Mouse (Mus musculus): ENCODE measurements around the gene Frs2. TPM values are rescaled to one million over a fixed set of nuclear protein-coding genes. Genes with fewer than 3 reads are reported as not detected.
A peak's percentile ranks its signal among the peaks of the same experiment; 100 is the strongest.
"Not testable (repeated sequence)": the region's sequence is repeated elsewhere in the genome, so short reads cannot be mapped to it uniquely, and the experiment has no call there.

The Frs2 gene
- polyA plus RNA-seq, 1 experiment from 2014 or later: 17.4 TPM

DNA sequence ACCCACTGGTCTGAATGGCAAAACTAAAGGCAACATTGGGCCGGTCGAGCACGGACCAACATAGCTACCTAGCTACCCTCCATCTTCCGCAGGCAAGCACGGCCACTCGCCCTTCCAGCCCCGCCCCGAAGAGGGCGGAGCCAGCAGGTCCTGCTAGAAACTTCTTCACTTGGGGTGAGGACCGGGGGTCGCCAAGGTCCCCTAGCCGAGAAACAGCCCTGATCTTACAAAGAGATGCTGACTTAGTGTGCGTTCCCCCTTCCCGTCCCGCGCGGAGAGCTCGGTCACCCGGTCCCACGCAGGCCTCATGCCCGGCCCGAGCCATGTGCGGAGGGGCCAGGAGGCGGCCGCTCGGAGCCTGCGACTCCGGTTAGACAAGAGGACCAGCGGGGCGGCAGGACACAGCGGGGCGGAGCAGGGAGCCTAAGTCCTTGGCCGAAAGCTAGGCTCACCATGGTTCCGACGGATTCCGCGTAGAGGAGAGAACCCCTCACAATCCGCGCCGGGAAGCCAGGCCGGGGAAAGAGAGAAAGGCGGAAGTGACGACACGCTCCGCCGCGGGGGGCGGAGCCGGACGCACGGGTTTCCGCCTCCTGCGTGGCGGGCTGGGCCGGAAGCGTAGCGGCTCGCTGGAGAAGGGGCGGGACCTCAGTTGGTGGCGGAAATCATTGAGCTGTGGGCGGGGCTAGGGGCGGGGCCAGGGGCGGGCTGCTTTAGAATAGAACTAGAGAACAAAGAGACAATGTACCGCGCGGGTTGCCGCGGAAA lies 84.9 kb downstream of the Frs2 start, which contains the start of gene Cct2:
Gene Cct2, minus strand, starts transcription at position 561 of the 768 bp plus-strand sequence.
- peaks cover 37% of the 10 kb centered on the region for H3K36me3 ChIP-seq
- H3K9ac ChIP-seq: peak within 1 kb of the TSS; percentile 75
- H3K4me1 ChIP-seq: peaks cover 22% of the 10 kb centered on the region; the same call in 1 of the 2 replicates
- peak within 1 kb of the TSS; percentile 97 for H3K4me3 ChIP-seq
- H3K27me3 ChIP-seq: no peaks in the 10 kb centered on the region
- peak within 1 kb of the TSS; percentile 69 for H3K4me2 ChIP-seq
- H3K9me3 ChIP-seq: no peaks in the 10 kb centered on the region
- peak; percentile 93 for ATAC-seq (ENCODE audit: borderline replicate concordance, extremely low read depth, low FRiP score, low TSS enrichment)
- WGBS: under 1% methylated on average over 68 of the region's 68 CpGs
- H3K27ac ChIP-seq: peak within 1 kb of the TSS; percentile 89

DNA sequence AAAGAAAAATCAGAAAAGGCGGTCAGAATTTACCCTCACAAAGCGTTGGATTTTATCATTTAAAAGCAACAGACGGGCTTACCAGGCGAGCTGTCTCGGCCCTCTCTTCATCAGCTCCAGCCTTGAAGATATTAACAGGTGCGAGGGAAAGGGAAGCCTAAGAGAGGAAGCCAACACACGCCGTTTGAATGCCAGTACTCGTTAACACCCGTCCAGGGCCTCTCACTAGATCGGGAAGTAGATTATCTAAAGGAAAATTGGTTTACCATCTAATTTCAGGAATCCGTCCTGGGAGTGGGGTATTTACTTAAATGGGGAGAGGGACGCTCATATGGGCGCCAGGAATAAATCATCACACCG lies 85.5 kb downstream of the Frs2 start:
- WGBS: 2% methylated on average over 15 of the region's 15 CpGs
- Histone ChIP-seq H3K4me2 (peak overlapping the region; percentile 69), H3K36me3 (peaks cover 41% of the 10 kb centered on the region), H3K9me3 (no peaks in the 10 kb centered on the region), H3K9ac (peak overlapping the region; percentile 75), H3K27me3 (no peaks in the 10 kb centered on the region), H3K27ac (no peak overlapping the region; the same call in 1 of the 2 replicates), H3K4me3 (peak overlapping the region; percentile 97), H3K4me1 (peaks cover 22% of the 10 kb centered on the region; the same call in 1 of the 2 replicates)
- ATAC-seq (ENCODE audit: borderline replicate concordance, extremely low read depth, low FRiP score, low TSS enrichment): no peak

DNA sequence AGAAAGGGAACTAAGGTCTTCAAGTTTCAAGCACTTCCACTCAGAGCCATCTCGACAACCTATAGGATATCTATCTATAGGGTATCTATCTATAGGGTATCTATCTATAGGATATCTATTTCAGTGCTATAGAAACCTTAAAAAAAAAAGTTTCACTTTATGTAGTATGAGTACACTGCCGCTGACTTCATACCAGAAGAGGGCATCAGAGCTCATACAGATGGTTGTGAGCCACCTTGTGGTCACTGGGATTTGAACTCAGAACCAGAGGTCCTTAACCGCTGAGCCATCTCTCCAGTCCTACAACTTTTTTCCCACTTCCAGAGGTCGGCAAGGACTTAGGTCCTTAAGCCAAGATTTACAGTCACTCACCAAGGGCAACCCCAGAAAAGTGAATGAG lies 92.7 kb downstream of the Frs2 start:
- H3K36me3 ChIP-seq: peaks cover 95% of the 10 kb centered on the region
- peaks cover 10% of the 10 kb centered on the region; the same call in 1 of the 2 replicates for H3K4me1 ChIP-seq
- H3K4me3 ChIP-seq: no peak overlapping the region
- 88% methylated on average over 4 of the region's 4 CpGs for WGBS
- no peaks in the 10 kb centered on the region for H3K9me3 ChIP-seq
- H3K4me2 ChIP-seq: no peak overlapping the region
- no peak for ATAC-seq (ENCODE audit: borderline replicate concordance, extremely low read depth, low FRiP score, low TSS enrichment)
- H3K27me3 ChIP-seq: no peaks in the 10 kb centered on the region
- no peak overlapping the region for H3K27ac ChIP-seq
- no peak overlapping the region for H3K9ac ChIP-seq

- no peak overlapping the region for H3K9ac ChIP-seq
- H3K36me3 ChIP-seq: peaks cover 60% of the 10 kb centered on the region
- 0 out of 2 replicates have a peak, but pooled peaks cover 10% of the 10 kb centered on the region for H3K27me3 ChIP-seq
- H3K4me1 ChIP-seq: peaks cover 17% of the 10 kb centered on the region
- H3K4me2 ChIP-seq: no peak overlapping the region
- H3K27ac ChIP-seq: no peak overlapping the region
- no peaks in the 10 kb centered on the region for H3K9me3 ChIP-seq
- H3K4me3 ChIP-seq: no peak overlapping the region
- no peak for ATAC-seq (ENCODE audit: borderline replicate concordance, extremely low read depth, low FRiP score, low TSS enrichment)
- WGBS: 65% methylated on average over 4 of the region's 4 CpGs
Observed at GRCm38 (mm10) chr10:117049961-117050597, 98.3 kb downstream of the Frs2 start.

GRCm38 (mm10) chr10:117049253-117049652 lies 99.1 kb downstream of the Frs2 start:
- Histone ChIP-seq H3K9me3 (no peaks in the 10 kb centered on the region), H3K27me3 (0 out of 2 replicates have a peak, but pooled peaks cover 10% of the 10 kb centered on the region), H3K4me3 (no peak overlapping the region), H3K4me2 (no peak overlapping the region), H3K9ac (no peak overlapping the region), H3K36me3 (peaks cover 52% of the 10 kb centered on the region), H3K4me1 (peaks cover 18% of the 10 kb centered on the region), H3K27ac (no peak overlapping the region)
- ATAC-seq (ENCODE audit: borderline replicate concordance, extremely low read depth, low FRiP score, low TSS enrichment): no peak
- WGBS: 83% methylated on average over 4 of the region's 4 CpGs

- H3K27ac ChIP-seq: no peak within 1 kb of the TSS
- H3K4me1 ChIP-seq: peaks cover 24% of the 10 kb centered on the region
- H3K36me3 ChIP-seq: peaks cover 15% of the 10 kb centered on the region
- peak; percentile 33; the same call in 1 of the 2 replicates for ATAC-seq (ENCODE audit: borderline replicate concordance, extremely low read depth, low FRiP score, low TSS enrichment)
- peak within 1 kb of the TSS; percentile 16 for H3K4me3 ChIP-seq
- H3K9me3 ChIP-seq: no peaks in the 10 kb centered on the region
- 24% methylated on average over 40 of the region's 40 CpGs for WGBS
- 0 out of 2 replicates have a peak, but pooled peaks cover 10% of the 10 kb centered on the region for H3K27me3 ChIP-seq
- peak within 1 kb of the TSS; percentile 4 for H3K9ac ChIP-seq
- H3K4me2 ChIP-seq: peak within 1 kb of the TSS; percentile 44
Observed at GRCm38 (mm10) chr10:117045175-117046056, 102.9 kb downstream of the Frs2 start, which contains the start of gene Lrrc10. Lrrc10 (plus strand) TSS chr10:117045341.

GRCm38 (mm10) chr10:117043497-117044166 lies 104.7 kb downstream of the Frs2 start:
- not testable (repeated sequence) for H3K9me3 ChIP-seq, H3K36me3 ChIP-seq, H3K9ac ChIP-seq, H3K27ac ChIP-seq
- 22% methylated on average over 16 of the region's 16 CpGs for WGBS
- Histone ChIP-seq H3K4me3 (0 out of 2 replicates have a peak overlapping the region, but pooled peaks have one; percentile 2), H3K4me1 (peaks cover 24% of the 10 kb centered on the region), H3K4me2 (peak overlapping the region; percentile 39), H3K27me3 (0 out of 2 replicates have a peak, but pooled peaks cover 10% of the 10 kb centered on the region)
- ATAC-seq (ENCODE audit: borderline replicate concordance, extremely low read depth, low FRiP score, low TSS enrichment): peak; percentile 56; the same call in 1 of the 2 replicates

DNA sequence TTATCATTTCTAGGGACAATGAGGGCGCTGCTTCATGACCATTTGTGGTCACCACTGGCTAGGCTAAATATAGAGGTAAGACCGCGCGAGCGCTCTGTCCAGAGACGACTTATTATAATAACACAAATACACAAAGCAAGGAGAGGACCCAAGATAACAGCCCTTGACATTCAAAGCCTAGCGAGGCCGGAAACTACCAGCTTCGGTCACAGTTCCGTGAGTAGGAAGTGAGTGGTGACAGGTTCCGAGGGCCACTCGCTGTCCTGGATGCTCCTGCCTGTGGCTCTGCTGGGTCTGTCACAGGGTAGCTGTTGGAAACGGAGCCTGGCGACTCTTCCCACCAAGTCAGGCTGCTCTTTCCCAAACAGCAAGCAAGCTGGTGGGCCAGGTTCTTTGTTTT lies 106.0 kb downstream of the Frs2 start:
- H3K27ac ChIP-seq: no peak overlapping the region
- no peak for ATAC-seq (ENCODE audit: borderline replicate concordance, extremely low read depth, low FRiP score, low TSS enrichment)
- H3K27me3 ChIP-seq: 0 out of 2 replicates have a peak, but pooled peaks cover 10% of the 10 kb centered on the region
- no peak overlapping the region for H3K9ac ChIP-seq
- WGBS: 42% methylated on average over 14 of the region's 14 CpGs
- H3K4me1 ChIP-seq: peaks cover 24% of the 10 kb centered on the region
- H3K4me2 ChIP-seq: peak overlapping the region; percentile 11; the same call in 1 of the 2 replicates
- H3K9me3 ChIP-seq: no peaks in the 10 kb centered on the region
- H3K4me3 ChIP-seq: no peak overlapping the region
- H3K36me3 ChIP-seq: no peaks in the 10 kb centered on the region

- 58% methylated on average over 6 of the region's 6 CpGs for WGBS
- ATAC-seq (ENCODE audit: borderline replicate concordance, extremely low read depth, low FRiP score, low TSS enrichment): no peak
- H3K4me1 ChIP-seq: peaks cover 10% of the 10 kb centered on the region
Observed at GRCm38 (mm10) chr10:117040355-117040754, 108.0 kb downstream of the Frs2 start.

DNA sequence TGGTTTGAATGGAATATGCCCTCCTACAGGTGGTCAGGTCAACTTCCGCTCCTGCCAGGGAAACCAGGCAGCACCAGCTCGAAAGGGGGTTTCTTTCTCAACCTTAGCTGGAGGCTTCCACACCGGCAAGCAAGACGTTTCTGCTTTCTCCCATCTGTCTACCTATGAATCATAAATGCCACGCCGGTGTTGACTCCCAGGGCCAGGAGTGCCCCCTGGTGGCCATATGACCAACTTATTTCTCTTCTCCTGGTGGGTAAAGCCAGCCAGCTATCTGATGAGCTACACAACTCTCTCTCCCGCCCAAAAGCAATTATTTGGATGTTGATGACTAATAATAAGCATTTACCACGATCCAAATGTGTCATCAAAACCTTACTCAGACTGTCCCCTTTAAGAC lies 114.5 kb downstream of the Frs2 start:
- WGBS: 14% methylated on average over 8 of the region's 8 CpGs
- peaks cover 3% of the 10 kb centered on the region; the same call in 1 of the 2 replicates for H3K4me1 ChIP-seq
- H3K4me3 ChIP-seq: no peak overlapping the region
- ATAC-seq (ENCODE audit: borderline replicate concordance, extremely low read depth, low FRiP score, low TSS enrichment): peak; percentile 43; the same call in 1 of the 2 replicates
- no peaks in the 10 kb centered on the region for H3K36me3 ChIP-seq
- no peak overlapping the region for H3K9ac ChIP-seq
- H3K27ac ChIP-seq: no peak overlapping the region
- H3K4me2 ChIP-seq: no peak overlapping the region
- H3K27me3 ChIP-seq: no peaks in the 10 kb centered on the region
- H3K9me3 ChIP-seq: no peaks in the 10 kb centered on the region

More at GRCm38 (mm10) chr10:117040355-117040754, 108.0 kb downstream of the Frs2 start:
- Histone ChIP-seq H3K36me3 (no peaks in the 10 kb centered on the region), H3K4me3 (no peak overlapping the region), H3K27ac (no peak overlapping the region), H3K27me3 (0 out of 2 replicates have a peak, but pooled peaks cover 2% of the 10 kb centered on the region), H3K4me2 (no peak overlapping the region), H3K9ac (no peak overlapping the region), H3K9me3 (no peaks in the 10 kb centered on the region)

DNA sequence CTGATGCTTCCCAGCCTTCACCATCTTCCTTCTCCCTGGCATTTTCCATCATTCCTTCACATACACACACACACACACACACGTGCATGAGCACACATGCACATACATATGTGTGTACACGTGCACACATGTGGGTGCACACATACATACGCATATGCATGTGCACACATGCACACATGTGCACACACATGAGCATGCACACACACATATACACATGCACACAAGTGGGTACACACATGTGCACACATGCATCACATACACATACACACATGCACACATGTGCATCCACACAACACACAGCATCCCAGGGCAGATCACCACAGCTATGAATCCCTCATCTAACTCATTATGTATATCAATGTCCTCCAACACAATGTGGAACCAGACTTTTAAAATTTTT lies 117.2 kb downstream of the Frs2 start:
- 90% methylated on average over 3 of the region's 3 CpGs for WGBS
- Histone ChIP-seq H3K4me3 (no peak overlapping the region), H3K9ac (no peak overlapping the region), H3K27ac (no peak overlapping the region), H3K27me3 (no peaks in the 10 kb centered on the region), H3K4me1 (peaks cover 3% of the 10 kb centered on the region; the same call in 1 of the 2 replicates), H3K36me3 (no peaks in the 10 kb centered on the region), H3K9me3 (no peaks in the 10 kb centered on the region), H3K4me2 (no peak overlapping the region)
- ATAC-seq (ENCODE audit: borderline replicate concordance, extremely low read depth, low FRiP score, low TSS enrichment): no peak

All from lung, embryonic 15.5 days (tissue).